Mouse (Mus musculus): ENCODE measurements around the gene Ftl1.

Gene Ftl1

GRCm38 (mm10) chr7:45413113-45413863 is 46.4 kb downstream of the Ftl1 start, which contains the start of gene Ntf5:
TSS of gene Ntf5 (plus strand) at chr7:45413695.
- DNase-seq (ENCODE audit: low read depth, low spot score), result no peak

GRCm38 (mm10) chr7:45412421-45412820 is 47.3 kb downstream of the Ftl1 start:
- DNase-seq (ENCODE audit: low read depth, low spot score), result no peak

GRCm38 (mm10) chr7:45409497-45410163 is 50.1 kb downstream of the Ftl1 start:
- DNase-seq (ENCODE audit: low read depth, low spot score), result no peak

GRCm38 (mm10) chr7:45408949-45409348 is 50.7 kb downstream of the Ftl1 start:
- no peak for DNase-seq (ENCODE audit: low read depth, low spot score)

- no peak for DNase-seq (ENCODE audit: low read depth, low spot score)
These were observed 51.3 kb downstream of the Ftl1 start for GRCm38 (mm10) chr7:45408351-45408750.

All from embryo, embryonic 11.5 days (tissue).